8 mouse cellular contexts compared by ENCODE assay signal in genomic region chr11:53737573-53737946, GRCm38 (mm10). TPM values are rescaled to one million over a fixed set of nuclear protein-coding genes. Genes with fewer than 3 reads are reported as not detected.
DNase-seq lines count a peak whose midpoint lies in the region; ATAC-seq and TF ChIP-seq lines count a peak whose summit lies in the region.

No protein-coding gene starts in this region.

- peak; percentile 74 to 94 (median 81) for TF ChIP-seq CTCF in MEL (IDR thresholded peaks at IDR 0.05 in 2 of 3, conservative IDR thresholded peaks at IDR 0.05 in 1 of 3; ENCODE audit: control insufficient read depth in 1 of 3, insufficient read depth in 1 of 3, low read depth in 2 of 3, low read length in 3 of 3, poor library complexity in 1 of 3, severe bottlenecking in 1 of 3)
- peak; percentile 62 for TF ChIP-seq CTCF in kidney, adult 2 months (conservative IDR thresholded peaks at IDR 0.05; ENCODE audit: insufficient read depth, insufficient read length, low read depth, low read length)

- H3K4me2 ChIP-seq in limb, embryonic 13.5 days (replicated peaks) = no peak overlapping the region

- H3K27me3 ChIP-seq in MEL (ENCODE audit: control insufficient read depth in 1 of 2, insufficient read depth in 2 of 2, low read length in 2 of 2) = peaks cover 1 to 17% of the 10 kb centered on the region in 2 experiments; a peak in 3 of 4 replicates
- H3K27me3 ChIP-seq in kidney, adult 2 months (replicated peaks; ENCODE audit: control insufficient read depth, insufficient read depth, low read length) = no peaks in the 10 kb centered on the region
- H3K27me3 ChIP-seq in limb, embryonic 13.5 days = no peaks in the 10 kb centered on the region

- DNase-seq in A20 (ENCODE audit: low read depth, low spot score) (peak; percentile 80), MEL (ENCODE audit: low read depth, low spot score) (peak; percentile 91)
- peak; percentile 30 for DNase-seq in cerebellum, adult 9-11 months
- peak; percentile 35 to 36 for DNase-seq in gastrocnemius, postnatal 36 days
- DNase-seq in kidney, adult 2 months = peak; percentile 73
- DNase-seq in thymus, postnatal 14 days = peak; percentile 73

- H3K36me3 ChIP-seq in MEL (ENCODE audit: control insufficient read depth in 1 of 2, insufficient read depth in 2 of 2, low read length in 2 of 2) = peaks cover 0 to 20% of the 10 kb centered on the region in 2 experiments; a peak in 2 of 4 replicates
- no peaks in the 10 kb centered on the region for H3K36me3 ChIP-seq in kidney, adult 2 months (ENCODE audit: control insufficient read depth, insufficient read depth, low read length)
- H3K36me3 ChIP-seq in limb, embryonic 13.5 days = no peaks in the 10 kb centered on the region

- no peaks in the 10 kb centered on the region; the same call in 1 of the 2 replicates for H3K79me2 ChIP-seq in MEL (ENCODE audit: control insufficient read depth, insufficient read depth, low read length, poor library complexity)

- peaks cover 0 to 17% of the 10 kb centered on the region in 2 experiments; a peak in 3 of 4 replicates for H3K4me1 ChIP-seq in MEL (ENCODE audit: control insufficient read depth in 1 of 2, insufficient read depth in 2 of 2, low read length in 2 of 2)
- H3K4me1 ChIP-seq in kidney, adult 2 months (ENCODE audit: control insufficient read depth, insufficient read depth, low read length) = no peaks in the 10 kb centered on the region
- H3K4me1 ChIP-seq in limb, embryonic 13.5 days = no peaks in the 10 kb centered on the region

- no peak for TF ChIP-seq POLR2A in MEL (IDR thresholded peaks at IDR 0.05; ENCODE audit: control insufficient read depth in 1 of 2, insufficient read depth in 1 of 2, low read depth in 1 of 2, low read length in 2 of 2, poor library complexity in 1 of 2)
- no peak for TF ChIP-seq POLR2A in kidney, adult 2 months (IDR thresholded peaks at IDR 0.05; ENCODE audit: low read depth, low read length)

- peak overlapping the region; percentile 25; the same call in 1 of the 2 replicates for H3K27ac ChIP-seq in MEL (ENCODE audit: control insufficient read depth, low read depth, low read length)
- H3K27ac ChIP-seq in kidney, adult 2 months (ENCODE audit: insufficient read depth, low read depth, low read length) = no peak overlapping the region
- no peak overlapping the region for H3K27ac ChIP-seq in limb, embryonic 13.5 days

- no peaks in the 10 kb centered on the region for H3K9me3 ChIP-seq in MEL (replicated peaks; ENCODE audit: insufficient read depth, low read length)
- H3K9me3 ChIP-seq in limb, embryonic 13.5 days = no peaks in the 10 kb centered on the region

- no peak for TF ChIP-seq EP300 in MEL (IDR thresholded peaks at IDR 0.05; ENCODE audit: low read depth in 1 of 2, low read length in 2 of 2)

- intact Hi-C loops in gastrocnemius, postnatal 36 days (cut with DNase I) = loop anchor here (5.0 to 10.0 kb wide), 2 partner anchors 115 to 273 kb away; no protein-coding TSS in a partner anchor

- TF ChIP-seq RAD21 in MEL (IDR thresholded peaks at IDR 0.05; ENCODE audit: low read depth, low read length) = peak; percentile 59

- peak overlapping the region; percentile 14 to 19; a peak in 3 of 4 replicates for H3K4me3 ChIP-seq in MEL (ENCODE audit: control insufficient read depth in 1 of 2, insufficient read depth in 1 of 2, low read depth in 2 of 2, low read length in 2 of 2)
- no peak overlapping the region for H3K4me3 ChIP-seq in kidney, adult 2 months (ENCODE audit: insufficient read depth, low read depth, low read length)
- H3K4me3 ChIP-seq in limb, embryonic 13.5 days = no peak overlapping the region

- 0 out of 2 replicates have a peak, but pooled peaks have one; percentile 11 for ATAC-seq in limb, embryonic 13.5 days (ENCODE audit: low FRiP score, low read depth)
- peak; percentile 62 for ATAC-seq in monocyte, adult 5-6 weeks (replicated peaks; ENCODE audit: insufficient number of reproducible peaks, low FRiP score, low TSS enrichment, poor library complexity, severe bottlenecking)

- WGBS in kidney, adult 2 months = 34% methylated on average over 6 of the region's 6 CpGs
- WGBS in limb, embryonic 13.5 days = 47% methylated on average over 6 of the region's 6 CpGs

- H3K9ac ChIP-seq in MEL (ENCODE audit: control insufficient read depth, low read depth, low read length, poor library complexity, severe bottlenecking) = peak overlapping the region; percentile 64
- no peak overlapping the region for H3K9ac ChIP-seq in limb, embryonic 13.5 days

TF ChIP-seq in MEL, 35 proteins besides CTCF, POLR2A, EP300 and RAD21:
- peak; percentile 66 for TF ChIP-seq ZC3H11A (IDR thresholded peaks at IDR 0.05; ENCODE audit: low read depth, low read length)
- TF ChIP-seq TBP (IDR thresholded peaks at IDR 0.05; ENCODE audit: low read depth, low read length) = 0 out of 2 replicates have a peak, but pooled peaks have one; percentile 11
- peak; percentile 80 for TF ChIP-seq SMC3 (IDR thresholded peaks at IDR 0.05; ENCODE audit: low read depth, low read length)
- TF ChIP-seq MYC (IDR thresholded peaks at IDR 0.05; ENCODE audit: low read depth, low read length) = peak; percentile 34; the same call in 1 of the 2 replicates
- TF ChIP-seq MAX (IDR thresholded peaks at IDR 0.05; ENCODE audit: low read length) = 0 out of 2 replicates have a peak, but pooled peaks have one; percentile 6
- no peak for TF ChIP-seq KAT2A (conservative IDR thresholded peaks at IDR 0.05; ENCODE audit: low read depth, low read length)
- TF ChIP-seq TCF12 (IDR thresholded peaks at IDR 0.05; ENCODE audit: low read depth, low read length) = 0 out of 2 replicates have a peak, but pooled peaks have one; percentile 13
- no peak for TF ChIP-seq CHD2 (IDR thresholded peaks at IDR 0.05; ENCODE audit: low read length)

RNA-seq across cellular contexts. Expression of gene Il5, which starts 17.0 kb away (rescaled TPM):
- not detected in 2 replicates for total RNA-seq in MEL (2012; rRNA removed)
- polyA plus RNA-seq in MEL (2012; ENCODE audit: insufficient read depth in 1 of 2, insufficient read length in 2 of 2, low read depth in 1 of 2, low replicate concordance in 2 of 2, missing spikeins in 1 of 2) = not detected
- total RNA-seq in gastrocnemius, postnatal 36 days (2021) = not detected
- 0.08 TPM in 1 of 2 replicates, not detected in the other for polyA plus RNA-seq in kidney, adult 2 months (2012; rRNA removed)
- polyA plus RNA-seq in limb, embryonic 13.5 days (2015; fragmentation: Nextera tagmentation; extraction: Ambion mirVana) = not detected in 2 replicates
- not detected in 3 replicates for total RNA-seq in monocyte, adult 5-6 weeks (2017)

RNA-seq across cellular contexts. Expression of gene Rad50, which starts 30.4 kb away (rescaled TPM):
- 41.2 and 44.6 TPM in 2 replicates for total RNA-seq in MEL (2012; rRNA removed)
- 100 to 1,000 TPM in 1 of 2 experiments, 10 to 100 TPM in 1; 32.6 to 447 TPM for polyA plus RNA-seq in MEL (2012; ENCODE audit: insufficient read depth in 1 of 2, insufficient read length in 2 of 2, low read depth in 1 of 2, low replicate concordance in 2 of 2, missing spikeins in 1 of 2)
- total RNA-seq in gastrocnemius, postnatal 36 days (2021) = 1 to 10 TPM; 3.5 to 4.8 TPM
- polyA plus RNA-seq in kidney, adult 2 months (2012; rRNA removed) = 3.0 and 4.0 TPM in 2 replicates
- 30.4 TPM in 2 replicates for polyA plus RNA-seq in limb, embryonic 13.5 days (2015; fragmentation: Nextera tagmentation; extraction: Ambion mirVana)
- 27.8 to 53.5 TPM (median 45.6 TPM) in 3 replicates for total RNA-seq in monocyte, adult 5-6 weeks (2017)

RNA-seq across cellular contexts. Expression of gene Irf1, which starts 32.3 kb away (rescaled TPM):
- total RNA-seq in MEL (2012; rRNA removed) = 0.46 and 0.73 TPM in 2 replicates
- 1 to 10 TPM in 1 of 2 experiments, not detected in 1; 1.9 TPM for polyA plus RNA-seq in MEL (2012; ENCODE audit: insufficient read depth in 1 of 2, insufficient read length in 2 of 2, low read depth in 1 of 2, low replicate concordance in 2 of 2, missing spikeins in 1 of 2)
- 1 to 10 TPM; 6.6 to 7.4 TPM for total RNA-seq in gastrocnemius, postnatal 36 days (2021)
- polyA plus RNA-seq in kidney, adult 2 months (2012; rRNA removed) = 31.5 and 35.5 TPM in 2 replicates
- polyA plus RNA-seq in limb, embryonic 13.5 days (2015; fragmentation: Nextera tagmentation; extraction: Ambion mirVana) = 9.7 and 10.1 TPM in 2 replicates
- total RNA-seq in monocyte, adult 5-6 weeks (2017) = 300 to 388 TPM (median 378 TPM) in 3 replicates

RNA-seq across cellular contexts. Expression of gene Gm17334, which starts 35.4 kb away (rescaled TPM):
- not detected in 2 replicates for total RNA-seq in MEL (2012; rRNA removed)
- not detected for polyA plus RNA-seq in MEL (2012; ENCODE audit: insufficient read depth in 1 of 2, insufficient read length in 2 of 2, low read depth in 1 of 2, low replicate concordance in 2 of 2, missing spikeins in 1 of 2)
- under 1 TPM in 1 of 2 experiments, not detected in 1; 0.31 TPM for total RNA-seq in gastrocnemius, postnatal 36 days (2021)
- polyA plus RNA-seq in kidney, adult 2 months (2012; rRNA removed) = 0.91 and 1.1 TPM in 2 replicates
- 0.22 TPM in 1 of 2 replicates, not detected in the other for polyA plus RNA-seq in limb, embryonic 13.5 days (2015; fragmentation: Nextera tagmentation; extraction: Ambion mirVana)
- 0.68 TPM in 1 of 3 replicates, not detected in the others for total RNA-seq in monocyte, adult 5-6 weeks (2017)

Comparison
In these comparisons a context has a peak if more than half of its experiments do, and no peak if none do; other contexts are left out.
1. DNase-seq: peak in every context shown above with its lines; median percentile 91 in MEL; 80 in A20; 73 in kidney, adult 2 months; 73 in thymus, postnatal 14 days; 36 in gastrocnemius, postnatal 36 days; 30 in cerebellum, adult 9-11 months.
2. H3K4me3 ChIP-seq: peak in MEL (2 of 2); none in kidney, adult 2 months (single experiment) and limb, embryonic 13.5 days (single experiment).
3. RNA of gene Irf1, which starts 32.3 kb away (total RNA-seq): 300 to 388 TPM in monocyte, adult 5-6 weeks; 6.6 to 7.4 TPM in gastrocnemius, postnatal 36 days and 0.46 to 0.73 TPM in MEL; every median in the first group is over 10 times any median in the second.